Mouse (Mus musculus): ENCODE data around the gene Lxn. TPM values are rescaled to one million over a fixed set of nuclear protein-coding genes. Genes with fewer than 3 reads are reported as not detected.

The Lxn gene
- 82.7 and 88.8 TPM in 2 replicates for polyA plus RNA-seq (2014; fragmentation: Nextera tagmentation; extraction: Ambion mirVana)

GRCm38 (mm10) chr3:67463450-67464372 is at the start of gene Lxn:
TSS of gene Lxn (minus strand) at chr3:67463926.
- Histone ChIP-seq H3K27me3 (ENCODE audit: control insufficient read depth, insufficient read depth, low read length) (no peaks in the 10 kb centered on the region), H3K9me3 (ENCODE audit: control insufficient read depth, low read length) (no peaks in the 10 kb centered on the region), H3K4me1 (replicated peaks; ENCODE audit: control insufficient read depth, insufficient read depth, low read length) (no peaks in the 10 kb centered on the region), H3K9ac (ENCODE audit: low read depth, low read length) (peak within 1 kb of the TSS; percentile 42), H3K27ac (ENCODE audit: low read depth, low read length) (peak within 1 kb of the TSS; percentile 36; the same call in 1 of the 2 replicates), H3K4me2 (replicated peaks; ENCODE audit: low read depth, low read length) (peak within 1 kb of the TSS; percentile 81), H3K36me3 (ENCODE audit: control insufficient read depth, insufficient read depth, low read length) (no peaks in the 10 kb centered on the region), H3K4me3 (ENCODE audit: low read depth, low read length) (peak within 1 kb of the TSS; percentile 56)
- ATAC-seq (ENCODE audit: low FRiP score) (peak; percentile 89), DNase-seq (ENCODE audit: low spot score) (peak; percentile 66)
- WGBS: 2% methylated on average over 43 of the region's 43 CpGs

GRCm38 (mm10) chr3:67512807-67513206 is 49.1 kb upstream of the Lxn start:
- no peaks in the 10 kb centered on the region for H3K36me3 ChIP-seq (ENCODE audit: control insufficient read depth, insufficient read depth, low read length)
- H3K27me3 ChIP-seq (ENCODE audit: control insufficient read depth, insufficient read depth, low read length): peaks cover 13% of the 10 kb centered on the region; the same call in 1 of the 2 replicates
- no peaks in the 10 kb centered on the region for H3K9me3 ChIP-seq (ENCODE audit: control insufficient read depth, low read length)
- no peak overlapping the region for H3K27ac ChIP-seq (ENCODE audit: low read depth, low read length)
- no peak overlapping the region for H3K4me3 ChIP-seq (ENCODE audit: low read depth, low read length)
- peak; percentile 87 for DNase-seq (ENCODE audit: low spot score)
- H3K4me2 ChIP-seq (replicated peaks; ENCODE audit: low read depth, low read length): no peak overlapping the region
- 2% methylated on average over 5 of the region's 5 CpGs for WGBS
- ATAC-seq (ENCODE audit: low FRiP score): peak; percentile 62
- no peaks in the 10 kb centered on the region for H3K4me1 ChIP-seq (replicated peaks; ENCODE audit: control insufficient read depth, insufficient read depth, low read length)
- H3K9ac ChIP-seq (ENCODE audit: low read depth, low read length): no peak overlapping the region

- Histone ChIP-seq H3K4me1 (replicated peaks; ENCODE audit: control insufficient read depth, insufficient read depth, low read length) (no peaks in the 10 kb centered on the region), H3K27ac (ENCODE audit: low read depth, low read length) (no peak overlapping the region), H3K27me3 (ENCODE audit: control insufficient read depth, insufficient read depth, low read length) (no peaks in the 10 kb centered on the region; the same call in 1 of the 2 replicates), H3K9me3 (ENCODE audit: control insufficient read depth, low read length) (no peaks in the 10 kb centered on the region), H3K4me3 (ENCODE audit: low read depth, low read length) (no peak overlapping the region), H3K9ac (ENCODE audit: low read depth, low read length) (no peak overlapping the region), H3K4me2 (replicated peaks; ENCODE audit: low read depth, low read length) (no peak overlapping the region), H3K36me3 (ENCODE audit: control insufficient read depth, insufficient read depth, low read length) (no peaks in the 10 kb centered on the region)
- 85% methylated on average over 10 of the region's 10 CpGs for WGBS
- DNase-seq (ENCODE audit: low spot score) (no peak), ATAC-seq (ENCODE audit: low FRiP score) (no peak)
Measured at GRCm38 (mm10) chr3:67508216-67508892, 44.6 kb upstream of the Lxn start.

GRCm38 (mm10) chr3:67505286-67505685 is 41.6 kb upstream of the Lxn start:
- Histone ChIP-seq H3K9ac (ENCODE audit: low read depth, low read length) (no peak overlapping the region), H3K4me1 (replicated peaks; ENCODE audit: control insufficient read depth, insufficient read depth, low read length) (no peaks in the 10 kb centered on the region), H3K36me3 (ENCODE audit: control insufficient read depth, insufficient read depth, low read length) (no peaks in the 10 kb centered on the region), H3K27me3 (ENCODE audit: control insufficient read depth, insufficient read depth, low read length) (no peaks in the 10 kb centered on the region; the same call in 1 of the 2 replicates), H3K9me3 (ENCODE audit: control insufficient read depth, low read length) (no peaks in the 10 kb centered on the region), H3K4me3 (ENCODE audit: low read depth, low read length) (no peak overlapping the region), H3K4me2 (replicated peaks; ENCODE audit: low read depth, low read length) (no peak overlapping the region), H3K27ac (ENCODE audit: low read depth, low read length) (no peak overlapping the region)
- WGBS: 84% methylated on average over 2 of the region's 2 CpGs
- ATAC-seq (ENCODE audit: low FRiP score): no peak
- no peak for DNase-seq (ENCODE audit: low spot score)

- Histone ChIP-seq H3K9ac (ENCODE audit: low read depth, low read length) (no peak overlapping the region), H3K4me2 (replicated peaks; ENCODE audit: low read depth, low read length) (no peak overlapping the region), H3K36me3 (ENCODE audit: control insufficient read depth, insufficient read depth, low read length) (no peaks in the 10 kb centered on the region), H3K27ac (ENCODE audit: low read depth, low read length) (no peak overlapping the region), H3K4me1 (replicated peaks; ENCODE audit: control insufficient read depth, insufficient read depth, low read length) (no peaks in the 10 kb centered on the region), H3K27me3 (ENCODE audit: control insufficient read depth, insufficient read depth, low read length) (no peaks in the 10 kb centered on the region; the same call in 1 of the 2 replicates), H3K9me3 (ENCODE audit: control insufficient read depth, low read length) (no peaks in the 10 kb centered on the region), H3K4me3 (ENCODE audit: low read depth, low read length) (no peak overlapping the region)
- WGBS: 4% methylated on average over 3 of the region's 3 CpGs
- no peak for DNase-seq (ENCODE audit: low spot score)
- ATAC-seq (ENCODE audit: low FRiP score): no peak
Measured at GRCm38 (mm10) chr3:67503878-67504277, 40.2 kb upstream of the Lxn start.

- no peak overlapping the region for H3K27ac ChIP-seq (ENCODE audit: low read depth, low read length)
- no peaks in the 10 kb centered on the region; the same call in 1 of the 2 replicates for H3K27me3 ChIP-seq (ENCODE audit: control insufficient read depth, insufficient read depth, low read length)
- H3K9ac ChIP-seq (ENCODE audit: low read depth, low read length): no peak overlapping the region
- no peaks in the 10 kb centered on the region for H3K9me3 ChIP-seq (ENCODE audit: control insufficient read depth, low read length)
- H3K4me2 ChIP-seq (replicated peaks; ENCODE audit: low read depth, low read length): no peak overlapping the region
- no peak overlapping the region for H3K4me3 ChIP-seq (ENCODE audit: low read depth, low read length)
- WGBS: 95% methylated on average over 4 of the region's 4 CpGs
- DNase-seq (ENCODE audit: low spot score) (no peak), ATAC-seq (ENCODE audit: low FRiP score) (no peak)
- no peaks in the 10 kb centered on the region for H3K36me3 ChIP-seq (ENCODE audit: control insufficient read depth, insufficient read depth, low read length)
- no peaks in the 10 kb centered on the region for H3K4me1 ChIP-seq (replicated peaks; ENCODE audit: control insufficient read depth, insufficient read depth, low read length)
Measured at GRCm38 (mm10) chr3:67499406-67499791, 35.7 kb upstream of the Lxn start.

- ATAC-seq (ENCODE audit: low FRiP score): no peak
- no peaks in the 10 kb centered on the region; the same call in 1 of the 2 replicates for H3K27me3 ChIP-seq (ENCODE audit: control insufficient read depth, insufficient read depth, low read length)
- H3K9me3 ChIP-seq (ENCODE audit: control insufficient read depth, low read length): no peaks in the 10 kb centered on the region
- no peak for DNase-seq (ENCODE audit: low spot score)
- WGBS: 90% methylated on average over 8 of the region's 8 CpGs
- H3K27ac ChIP-seq (ENCODE audit: low read depth, low read length): no peak overlapping the region
- no peak overlapping the region for H3K9ac ChIP-seq (ENCODE audit: low read depth, low read length)
- no peaks in the 10 kb centered on the region for H3K36me3 ChIP-seq (ENCODE audit: control insufficient read depth, insufficient read depth, low read length)
- no peak overlapping the region for H3K4me3 ChIP-seq (ENCODE audit: low read depth, low read length)
- H3K4me1 ChIP-seq (replicated peaks; ENCODE audit: control insufficient read depth, insufficient read depth, low read length): no peaks in the 10 kb centered on the region
- H3K4me2 ChIP-seq (replicated peaks; ENCODE audit: low read depth, low read length): no peak overlapping the region
Measured at GRCm38 (mm10) chr3:67498773-67499405, 35.2 kb upstream of the Lxn start.

- no peak overlapping the region for H3K27ac ChIP-seq (ENCODE audit: low read depth, low read length)
- DNase-seq (ENCODE audit: low spot score): no peak
- no peak overlapping the region for H3K9ac ChIP-seq (ENCODE audit: low read depth, low read length)
- no peak overlapping the region for H3K4me2 ChIP-seq (replicated peaks; ENCODE audit: low read depth, low read length)
- no peaks in the 10 kb centered on the region for H3K27me3 ChIP-seq (ENCODE audit: control insufficient read depth, insufficient read depth, low read length)
- H3K4me3 ChIP-seq (ENCODE audit: low read depth, low read length): no peak overlapping the region
- no peaks in the 10 kb centered on the region for H3K4me1 ChIP-seq (replicated peaks; ENCODE audit: control insufficient read depth, insufficient read depth, low read length)
- WGBS: 84% methylated on average over 2 of the region's 2 CpGs
- no peak for ATAC-seq (ENCODE audit: low FRiP score)
- no peaks in the 10 kb centered on the region for H3K9me3 ChIP-seq (ENCODE audit: control insufficient read depth, low read length)
- no peaks in the 10 kb centered on the region for H3K36me3 ChIP-seq (ENCODE audit: control insufficient read depth, insufficient read depth, low read length)
Measured at GRCm38 (mm10) chr3:67497998-67498397, 34.3 kb upstream of the Lxn start.

Measured in hindbrain, embryonic 11.5 days (tissue).